ENCODE assay signal across 15 mouse cellular contexts in genomic region chr9:71835203-71835815, GRCm38 (mm10).
DNase-seq lines count a peak whose midpoint lies in the region; ATAC-seq lines count a peak whose summit lies in the region.
"Had no signal": no experiment of that assay in that cellular context is flagged by ENCODE, and none has a peak within 500 bp of the region (broad histone marks: within the 10 kb centered on the region; RNA-seq: fewer than 3 reads in every experiment).

No protein-coding gene starts in this region.

- H3K4me1 ChIP-seq in kidney, embryonic 15.5 days: peaks cover 40% of the 10 kb centered on the region
- H3K4me1 ChIP-seq: heart, embryonic 12.5 days had no signal

- H3K4me2 ChIP-seq in kidney, embryonic 15.5 days: no peak overlapping the region
- H3K4me2 ChIP-seq: heart, embryonic 12.5 days; midbrain, embryonic 13.5 days had no signal

- no peaks in the 10 kb centered on the region for H3K9me3 ChIP-seq in kidney, embryonic 15.5 days (replicated peaks)
- H3K9me3 ChIP-seq: heart, embryonic 12.5 days; midbrain, embryonic 13.5 days had no signal

- whole genome bisulfite sequencing in kidney, embryonic 15.5 days: 21% methylated on average over 2 of the region's 2 CpGs

- H3K9ac ChIP-seq in kidney, embryonic 15.5 days: no peak overlapping the region
- H3K9ac ChIP-seq: heart, embryonic 12.5 days; liver, embryonic 14.5 days; midbrain, embryonic 13.5 days had no signal

- H3K27me3 ChIP-seq in kidney, embryonic 15.5 days: no peaks in the 10 kb centered on the region
- H3K27me3 ChIP-seq: heart, embryonic 12.5 days; midbrain, embryonic 13.5 days had no signal

- peak overlapping the region; percentile 74 for H3K27ac ChIP-seq in kidney, embryonic 15.5 days
- H3K27ac ChIP-seq: liver, embryonic 14.5 days; midbrain, embryonic 13.5 days had no signal

- H3K36me3 ChIP-seq in kidney, embryonic 15.5 days: 0 out of 2 replicates have a peak, but pooled peaks cover under 1% of the 10 kb centered on the region
- H3K36me3 ChIP-seq: heart, embryonic 12.5 days; midbrain, embryonic 13.5 days had no signal

- peak; percentile 56 for DNase-seq in adrenal gland, adult 2 months
- DNase-seq in adrenal gland, postnatal 25 days: no peak
- no peak for DNase-seq in kidney, adult 9 months
- DNase-seq in lung, postnatal 10 days: peak; percentile 59
- no peak for DNase-seq in lung, postnatal 25 days (ENCODE audit: low spot score)
- peak; percentile 66 for DNase-seq in embryo, embryonic 10 days (ENCODE audit: low spot score)
- DNase-seq in urinary bladder, adult 2 months (ENCODE audit: low spot score): no peak
- DNase-seq: cerebellum, postnatal 36 days; gastrocnemius, postnatal 14 days; heart, postnatal 4 days; kidney, adult 2 months had no signal

- peak; percentile 49; the same call in 1 of the 2 replicates for ATAC-seq in kidney, embryonic 15.5 days (replicated peaks; ENCODE audit: low FRiP score)
- ATAC-seq: midbrain, embryonic 13.5 days had no signal

- H3K4me3 ChIP-seq in kidney, embryonic 15.5 days (replicated peaks): no peak overlapping the region
- H3K4me3 ChIP-seq: heart, embryonic 12.5 days; midbrain, embryonic 13.5 days had no signal

Comparison
In these comparisons a context has a peak if more than half of its experiments do, and no peak if none do; other contexts are left out.
1. DNase-seq: peak in adrenal gland, adult 2 months (single experiment), lung, postnatal 10 days (single experiment) and embryo, embryonic 10 days (single experiment); none in adrenal gland, postnatal 25 days (single experiment), kidney, adult 9 months (single experiment), lung, postnatal 25 days (single experiment) and urinary bladder, adult 2 months (single experiment).